ENCODE assay signal across 11 mouse cellular contexts in the genomic region with DNA sequence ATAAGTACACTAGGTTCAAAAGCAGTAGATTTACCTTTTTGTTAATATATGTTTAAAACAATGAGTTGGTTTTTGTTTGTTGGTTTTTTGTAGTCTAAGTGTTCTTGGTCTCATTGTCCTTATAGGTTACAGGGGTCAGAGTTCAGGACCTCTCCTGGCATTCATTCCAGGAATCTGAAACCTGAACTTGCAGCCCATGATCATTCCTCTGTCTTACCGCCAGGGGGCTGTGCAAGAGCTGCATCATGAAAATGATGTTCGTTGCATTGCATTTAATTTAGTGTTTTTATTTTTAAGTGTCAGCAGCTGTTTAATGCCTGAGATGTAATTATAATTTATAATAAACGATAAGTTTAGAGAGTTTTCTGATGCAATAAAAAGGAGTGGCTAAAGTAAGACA. TPM values are rescaled to one million over a fixed set of nuclear protein-coding genes. Genes with fewer than 3 reads are reported as not detected.
DNase-seq lines count a peak whose midpoint lies in the region; ATAC-seq lines count a peak whose summit lies in the region.
"Had no signal": no experiment of that assay in that cellular context is flagged by ENCODE, and none has a peak within 500 bp of the region (broad histone marks: within the 10 kb centered on the region; RNA-seq: fewer than 3 reads in every experiment).

No protein-coding gene starts in this region.

- H3K4me3 ChIP-seq in kidney, embryonic 16.5 days (ENCODE audit: low read length) = no peak overlapping the region
- H3K4me3 ChIP-seq: stomach, embryonic 15.5 days had no signal

- no peak overlapping the region for H3K9ac ChIP-seq in kidney, embryonic 16.5 days (replicated peaks; ENCODE audit: low read length)
- H3K9ac ChIP-seq: stomach, embryonic 15.5 days had no signal

- no peak for ATAC-seq in CD4-positive, CD25-positive, alpha-beta regulatory T cell, adult 4 months
- no peak for ATAC-seq in kidney, embryonic 16.5 days (ENCODE audit: low FRiP score, low TSS enrichment)
- peak; percentile 38; the same call in 1 of the 2 replicates for ATAC-seq in megakaryocyte, adult 5-6 weeks (ENCODE audit: poor library complexity, severe bottlenecking)

- H3K4me1 ChIP-seq in kidney, embryonic 16.5 days (ENCODE audit: insufficient read depth, low read length) = no peaks in the 10 kb centered on the region
- H3K4me1 ChIP-seq: stomach, embryonic 15.5 days had no signal

- DNase-seq in CD4-positive, CD25-positive, alpha-beta regulatory T cell, adult 2 months (ENCODE audit: low read depth, low spot score) = peak; percentile 40
- peak; percentile 13 for DNase-seq in kidney, postnatal 10 days
- DNase-seq in c-Kit-positive CD71-positive TER-119-positive erythroid progenitor cells, embryonic 14.5 days (ENCODE audit: low spot score) = peak; percentile 4
- no peak for DNase-seq in left cerebral cortex, adult 9 months (ENCODE audit: low spot score in 2 of 2)
- no peak for DNase-seq in Muller cell, postnatal 12 days (ENCODE audit: inconsistent ontology term)

- 33% methylated on average over 3 of the region's 3 CpGs for WGBS in kidney, embryonic 16.5 days

- no peak overlapping the region for H3K4me2 ChIP-seq in kidney, embryonic 16.5 days (replicated peaks; ENCODE audit: low read depth, low read length)
- H3K4me2 ChIP-seq: stomach, embryonic 15.5 days had no signal

- no peaks in the 10 kb centered on the region for H3K27me3 ChIP-seq in kidney, embryonic 16.5 days (ENCODE audit: insufficient read depth, low read length)
- H3K27me3 ChIP-seq: stomach, embryonic 15.5 days had no signal

- H3K27ac ChIP-seq in kidney, embryonic 16.5 days (ENCODE audit: low read length) = no peak overlapping the region
- H3K27ac ChIP-seq: stomach, embryonic 15.5 days had no signal

- H3K36me3 ChIP-seq in kidney, embryonic 16.5 days (ENCODE audit: insufficient read depth, low read length) = no peaks in the 10 kb centered on the region
- H3K36me3 ChIP-seq: stomach, embryonic 15.5 days had no signal

- no peaks in the 10 kb centered on the region for H3K9me3 ChIP-seq in kidney, embryonic 16.5 days (ENCODE audit: low read length)
- H3K9me3 ChIP-seq: stomach, embryonic 15.5 days had no signal

RNA-seq across cellular contexts. Expression of gene Syn2, which starts 40.1 kb away (rescaled TPM):
- not detected for polyA plus RNA-seq in CD4-positive, CD25-positive, alpha-beta regulatory T cell, adult 4 months (2017; shearing (Covaris generic))
- 1.8 TPM in 2 replicates for polyA plus RNA-seq in kidney, embryonic 16.5 days (2015; fragmentation: Nextera tagmentation; extraction: Ambion mirVana)
- total RNA-seq in megakaryocyte, adult 5-6 weeks (2015) = not detected in 2 replicates
- total RNA-seq in megakaryocyte, adult 5-6 weeks (2017) = not detected in 2 replicates

RNA-seq across cellular contexts. Expression of gene Gm17482, which starts 52.3 kb away (rescaled TPM):
- not detected for polyA plus RNA-seq in CD4-positive, CD25-positive, alpha-beta regulatory T cell, adult 4 months (2017; shearing (Covaris generic))
- not detected in 2 replicates for polyA plus RNA-seq in kidney, embryonic 16.5 days (2015; fragmentation: Nextera tagmentation; extraction: Ambion mirVana)
- total RNA-seq in megakaryocyte, adult 5-6 weeks (2015) = not detected in 2 replicates
- total RNA-seq in megakaryocyte, adult 5-6 weeks (2017) = not detected in 2 replicates
- total RNA-seq: gastrocnemius, adult 8-10 months had no signal
- polyA plus RNA-seq: C2C12; stomach, embryonic 15.5 days had no signal

Comparison
In these comparisons a context has a peak if more than half of its experiments do, and no peak if none do; other contexts are left out.
1. DNase-seq: peak in CD4-positive, CD25-positive, alpha-beta regulatory T cell, adult 2 months (single experiment), kidney, postnatal 10 days (single experiment) and c-Kit-positive CD71-positive TER-119-positive erythroid progenitor cells, embryonic 14.5 days (single experiment); none in left cerebral cortex, adult 9 months (0 of 2) and Muller cell, postnatal 12 days (single experiment).